Mouse (Mus musculus): ENCODE measurements at regions not wholly inside any gene's neighbourhood (a gene's known extent, or its start where the extent isn't known, plus 50 kb on each side); places are given as distances from the start of the nearest gene placed in this dataset.

GRCm38 (mm10) chr2:64818159-64818558, 206.6 kb downstream of the Grb14 start:
- TF ChIP-seq CTCF (IDR thresholded peaks at IDR 0.05; ENCODE audit: low read depth), result no peak
- no peak for TF ChIP-seq EP300 (optimal IDR thresholded peaks at IDR 0.05)
